In the genomic region with DNA sequence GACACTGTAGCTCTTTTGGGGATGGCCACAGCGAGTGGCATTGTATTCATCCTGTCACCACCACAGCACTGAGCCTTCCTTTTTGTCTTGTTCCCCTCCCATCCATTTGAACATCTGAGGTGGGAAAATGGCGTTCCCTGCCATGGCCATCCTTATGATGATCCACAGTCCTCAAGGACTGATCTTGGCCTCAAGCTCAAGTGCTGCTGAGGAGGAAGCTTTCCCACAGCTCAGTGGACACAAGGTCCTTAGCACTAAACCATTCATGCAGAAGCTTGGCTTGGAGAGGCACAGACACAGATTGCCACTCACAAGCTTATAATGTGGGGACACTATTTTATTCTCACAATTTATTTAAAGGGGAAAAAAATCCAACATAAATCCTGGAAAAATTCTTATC, we compare ENCODE assay signal across 9 mouse cellular contexts. TPM values are rescaled to one million over a fixed set of nuclear protein-coding genes. Genes with fewer than 3 reads are reported as not detected.
"Had no signal": no experiment of that assay in that cellular context is flagged by ENCODE, and none has a peak within 500 bp of the region (broad histone marks: within the 10 kb centered on the region; RNA-seq: fewer than 3 reads in every experiment).

No protein-coding gene starts in this region.

- DNase-seq: kidney, adult 8-10 months; kidney, postnatal 36 days; layer of hippocampus, adult 9-11 months; layer of hippocampus, postnatal 36 days; liver, embryonic 13.5 days; liver, postnatal 0 days; right cerebral cortex, postnatal 14 days; thymus, postnatal 36 days had no signal

RNA-seq across cellular contexts. Expression of a gene that starts 58.1 kb away (rescaled TPM):
- total RNA-seq: megakaryocyte-erythroid progenitor cell, adult 5-6 weeks had no signal
